Mouse (Mus musculus) embryo, embryonic 9.5 days (tissue): Measurements from ENCODE around the gene Rab6a.
"Not testable (repeated sequence)": the region's sequence is repeated elsewhere in the genome, so short reads cannot be mapped to it uniquely, and the experiment has no call there.

Source experiments
- DNase-seq: peaks from one replicate; pipeline ENCODE4 v3.0.0-alpha.2; 2017; ENCODE audit errors: extremely low spot score

Gene Rab6a

DNA sequence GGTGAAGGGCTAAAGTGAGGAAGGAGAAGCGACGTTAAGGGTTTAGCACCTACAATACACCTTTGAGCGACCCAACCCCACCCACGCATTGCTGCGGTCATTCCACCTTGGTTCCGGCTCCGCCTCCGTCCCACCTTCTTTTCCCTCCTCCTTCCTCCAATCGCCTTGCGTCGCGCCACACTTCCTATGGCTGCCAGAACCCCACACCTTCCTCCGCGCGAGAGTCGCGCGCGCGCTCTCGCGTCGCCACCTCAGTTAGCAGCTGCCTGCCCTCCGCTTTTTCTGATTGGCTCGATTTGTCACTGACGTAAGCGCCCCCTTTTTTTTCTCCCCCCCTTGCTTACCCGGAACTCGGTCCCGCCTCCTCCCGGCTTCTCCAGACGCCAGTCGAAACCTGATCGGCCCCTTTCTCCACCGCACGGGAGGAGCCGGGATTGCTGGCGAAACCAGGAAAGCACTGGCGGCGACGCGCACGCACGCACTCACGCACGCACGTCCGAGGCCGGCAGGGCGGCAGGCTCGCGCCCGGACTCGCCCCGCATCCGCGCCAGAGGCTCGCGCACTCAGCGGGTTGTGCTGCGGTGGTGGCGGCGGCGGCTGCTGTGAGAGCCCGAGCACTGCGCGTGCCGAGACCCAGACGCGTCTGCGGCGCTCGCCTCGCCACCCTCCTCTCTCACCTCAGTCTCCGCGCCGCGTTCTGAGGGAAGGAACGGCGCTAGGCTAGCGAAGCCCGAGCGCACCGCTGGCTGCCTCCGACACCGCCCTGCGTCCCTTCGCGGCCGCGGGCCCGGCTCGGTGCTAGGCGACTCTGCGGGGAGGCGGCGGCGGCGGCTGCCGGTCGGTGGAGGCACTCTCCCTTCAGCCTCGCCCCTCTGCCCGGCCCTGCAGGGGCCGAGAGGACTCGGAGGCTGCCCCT is at the start of gene Rab6a:
TSS of gene Rab6a (plus strand) at position 197 of the 916 bp plus-strand sequence.
- DNase-seq: peak; percentile 99

DNA sequence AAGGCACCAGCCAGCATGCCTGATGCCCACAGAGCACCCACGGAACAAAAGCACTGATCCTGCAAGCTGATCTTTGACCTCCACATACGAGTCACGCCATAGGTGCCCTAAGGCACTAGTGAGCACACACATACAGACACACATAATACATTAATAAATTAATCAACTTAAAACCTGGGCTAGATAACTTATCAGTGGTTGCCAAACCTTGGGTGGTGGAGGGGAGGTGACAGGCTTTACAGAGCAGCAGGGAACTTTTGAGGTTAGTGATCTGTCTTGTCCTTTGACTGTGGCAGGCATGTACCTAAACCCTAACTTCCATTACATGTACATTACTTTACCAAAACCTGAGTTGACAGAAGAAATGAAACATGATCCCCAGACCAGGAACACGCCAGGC is 47.9 kb upstream of the Rab6a start:
- no peak for DNase-seq

DNA sequence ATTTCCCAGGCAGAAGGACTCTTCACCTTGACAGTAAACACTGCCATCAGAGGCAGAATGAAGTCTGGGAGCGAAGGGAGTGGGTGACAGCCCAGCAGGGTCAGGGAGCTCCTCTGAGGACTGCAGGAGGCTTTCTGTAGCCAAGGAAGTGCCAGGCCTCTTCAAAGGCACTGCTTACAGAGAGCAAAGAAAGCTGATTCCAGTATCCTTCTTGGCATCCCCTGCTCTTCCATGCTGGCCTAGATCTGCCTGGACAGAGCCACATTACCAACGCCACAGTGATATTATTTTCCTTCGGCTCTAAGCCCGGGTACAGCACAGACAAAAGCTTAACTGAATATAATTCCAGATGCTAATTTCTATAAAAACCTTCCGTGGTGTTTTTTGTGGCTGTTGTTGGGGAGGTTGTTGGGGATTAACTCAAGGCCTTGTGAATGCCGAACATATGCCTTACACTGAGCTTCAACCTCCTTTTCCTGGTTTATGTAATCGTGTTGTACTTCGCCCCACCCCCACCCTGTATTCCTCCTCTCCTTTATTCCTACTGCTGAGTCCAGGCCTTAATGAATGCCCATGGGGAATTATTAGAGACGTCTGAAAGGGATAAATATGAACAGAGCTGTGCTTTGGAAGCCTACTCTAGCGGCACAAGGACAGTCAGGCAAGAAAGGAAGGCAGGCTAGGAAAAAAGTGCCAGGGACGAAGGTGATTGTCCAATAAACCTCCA is 45.2 kb upstream of the Rab6a start:
- no peak for DNase-seq

DNA sequence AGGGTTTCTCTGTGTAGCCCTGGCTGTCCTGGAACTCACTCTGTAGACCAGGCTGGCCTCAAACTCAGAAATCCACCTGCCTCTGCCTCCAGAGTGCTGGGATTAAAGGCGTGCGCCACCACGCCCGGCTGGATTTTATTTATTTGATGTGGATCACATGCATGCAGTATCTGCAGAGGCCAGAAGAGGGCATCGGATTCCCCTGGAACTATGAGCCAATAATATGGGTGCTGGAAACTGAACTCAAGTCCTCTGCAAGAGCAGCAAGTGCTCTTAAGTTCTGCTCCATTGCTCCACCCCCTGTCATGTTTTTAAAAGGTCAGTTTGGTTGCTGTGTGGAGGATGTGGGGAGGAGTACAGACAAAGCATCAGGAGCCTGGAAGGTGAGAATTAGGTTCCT is 40.0 kb upstream of the Rab6a start:
- DNase-seq: not testable (repeated sequence)

DNA sequence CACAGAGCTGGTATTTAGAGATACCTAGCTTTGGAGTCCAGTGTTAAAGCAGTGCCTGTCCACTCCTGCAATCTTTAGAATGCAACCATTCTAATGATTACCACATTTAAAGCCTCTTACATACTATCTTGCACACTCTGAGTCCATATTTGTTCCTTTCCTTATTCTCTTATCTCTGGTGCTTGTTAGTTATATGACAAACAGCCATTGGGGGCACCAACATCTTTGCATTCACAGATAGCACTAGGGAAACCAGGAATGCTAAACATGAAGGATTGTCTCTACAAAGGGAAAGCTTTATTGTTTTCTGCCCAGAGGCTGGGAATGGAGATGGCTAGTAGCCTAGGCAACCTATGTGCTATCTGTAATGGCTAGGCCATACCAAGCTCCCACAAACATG is 37.3 kb upstream of the Rab6a start:
- no peak for DNase-seq

DNA sequence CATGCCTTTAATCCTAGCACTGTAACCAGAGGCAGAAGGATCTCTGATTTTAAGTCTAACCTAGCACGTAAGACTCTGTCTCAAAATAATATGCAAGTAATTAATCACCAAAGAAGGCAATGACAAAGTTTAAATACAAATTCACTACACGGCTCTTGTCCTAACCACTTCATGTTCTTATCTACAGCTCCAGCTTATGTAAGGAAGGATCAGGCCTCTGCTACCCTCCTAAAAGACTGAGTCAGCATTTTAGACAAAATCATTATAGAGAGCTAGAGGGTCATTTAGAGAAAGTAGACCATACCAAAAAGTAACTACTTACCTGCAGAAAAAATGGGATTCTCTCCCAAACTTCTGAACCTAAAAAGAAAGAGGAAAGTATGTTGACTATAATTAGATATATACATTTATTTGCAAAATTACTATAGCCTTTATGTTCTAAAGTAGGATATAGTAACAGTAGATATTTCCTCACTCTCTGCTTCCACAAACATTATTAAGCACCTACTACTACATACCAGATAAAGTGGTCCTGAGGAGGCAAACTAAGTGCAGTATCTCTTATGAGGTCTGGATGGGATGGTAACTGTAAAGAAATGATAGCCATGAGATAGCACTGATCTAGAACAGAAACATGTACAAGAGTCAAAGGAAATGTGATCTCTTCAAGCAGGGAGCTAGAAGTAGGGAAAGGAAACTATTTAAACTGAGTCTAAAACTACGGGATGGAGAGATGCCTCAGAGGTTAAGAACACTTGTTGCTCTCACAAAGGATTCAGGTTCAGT is 36.1 kb upstream of the Rab6a start:
- DNase-seq: no peak

DNA sequence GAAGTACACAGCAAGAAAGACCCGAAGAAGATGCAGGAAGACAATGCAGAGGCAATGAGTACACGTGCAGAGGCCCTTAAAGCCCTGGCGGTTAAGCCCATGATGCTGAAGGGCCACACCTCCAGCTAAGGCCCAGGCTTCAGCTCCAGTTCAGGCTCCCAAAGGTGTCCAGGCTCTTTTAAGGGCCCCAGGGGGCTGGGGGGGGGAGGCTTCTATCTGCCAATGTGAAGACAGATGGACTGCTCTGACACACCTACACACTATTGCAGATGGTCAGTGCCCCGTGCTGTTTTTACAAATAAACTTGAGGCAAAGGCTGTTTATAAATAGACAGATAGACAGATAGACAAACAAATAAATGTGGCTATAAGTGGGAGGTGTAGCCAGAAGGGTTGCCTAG is 35.1 kb upstream of the Rab6a start:
- DNase-seq: no peak

DNA sequence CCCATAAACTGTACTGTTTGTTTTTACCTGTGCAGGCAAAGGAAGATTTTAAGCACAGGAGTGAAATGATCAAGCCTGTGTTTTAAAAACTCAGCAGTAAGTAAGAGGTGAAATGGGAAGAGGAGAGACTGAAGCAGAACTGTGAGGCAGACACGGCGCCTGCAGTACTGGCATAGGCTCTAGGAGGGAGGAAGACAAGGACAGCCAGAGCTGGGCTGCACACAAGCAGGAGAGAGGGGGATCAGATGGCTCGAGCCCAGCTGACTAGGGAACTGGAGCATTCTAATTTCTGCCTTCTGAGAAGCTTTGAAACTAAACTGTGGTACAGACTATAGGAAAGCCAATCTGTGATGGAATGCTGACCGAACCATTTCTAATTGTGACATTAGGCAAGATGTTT is 34.5 kb upstream of the Rab6a start:
- DNase-seq: no peak

DNA sequence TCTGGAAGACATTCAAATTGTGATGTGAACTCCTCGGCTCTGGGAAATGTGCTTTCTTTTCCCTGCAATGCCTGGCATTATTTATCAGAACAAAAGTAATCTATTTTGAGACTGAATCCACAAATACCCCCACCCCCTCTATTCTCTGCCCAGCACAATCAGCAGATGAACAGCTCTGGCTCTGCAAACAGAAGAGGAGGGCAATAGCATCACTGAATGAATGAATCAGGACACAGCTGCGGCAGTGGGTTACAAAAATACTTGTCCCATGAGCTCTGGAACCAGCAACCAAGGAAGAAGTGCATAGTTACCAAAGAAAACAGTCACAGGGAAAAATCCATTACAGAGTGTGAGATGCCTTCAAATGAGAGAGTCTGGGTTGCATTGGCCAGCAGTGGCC is 28.4 kb upstream of the Rab6a start:
- no peak for DNase-seq

DNA sequence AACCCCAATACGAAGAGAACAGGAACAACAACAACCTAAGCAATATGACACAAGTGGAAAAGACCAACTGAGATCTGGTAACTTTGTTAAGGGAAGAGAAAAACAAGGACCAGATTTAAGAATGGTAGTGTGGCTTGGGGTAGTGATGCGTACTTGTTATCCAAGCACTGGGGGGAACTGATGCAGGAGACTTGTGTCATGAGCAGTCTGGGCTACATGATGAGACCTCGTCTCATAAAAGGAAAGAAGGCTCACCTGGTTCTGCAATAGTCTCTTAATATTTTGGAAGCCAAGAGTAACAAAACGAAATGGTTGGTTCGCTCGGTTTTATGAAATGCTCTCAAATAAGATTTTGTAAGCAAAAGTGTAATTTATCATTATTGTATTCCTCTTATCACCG is 25.0 kb upstream of the Rab6a start:
- DNase-seq: no peak

DNA sequence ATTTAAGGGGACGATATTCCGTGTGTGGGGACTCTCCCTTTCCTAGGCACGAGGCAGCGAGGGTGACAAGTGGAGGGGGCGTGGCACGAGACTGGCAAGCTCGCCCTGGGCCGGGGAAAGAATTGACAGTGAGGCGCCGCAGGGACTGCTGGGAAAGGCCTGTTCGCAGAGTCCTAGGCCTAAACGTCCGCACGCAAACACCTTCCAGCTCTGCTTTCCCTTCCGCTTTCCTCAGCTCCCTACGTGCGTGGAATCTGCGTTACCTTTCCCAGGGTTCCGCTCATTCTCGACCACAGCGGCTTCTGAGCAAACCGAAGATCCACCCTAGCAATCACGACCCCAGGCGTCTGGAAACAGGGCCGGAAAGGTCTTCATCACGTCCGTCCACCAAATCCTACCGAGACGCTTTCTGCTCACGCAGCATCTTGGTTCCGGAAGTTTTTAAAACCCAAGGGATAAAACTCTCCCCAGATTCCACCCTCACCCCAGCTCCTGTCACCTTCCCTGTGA is 24.4 kb upstream of the Rab6a start:
- peak; percentile 92 for DNase-seq

DNA sequence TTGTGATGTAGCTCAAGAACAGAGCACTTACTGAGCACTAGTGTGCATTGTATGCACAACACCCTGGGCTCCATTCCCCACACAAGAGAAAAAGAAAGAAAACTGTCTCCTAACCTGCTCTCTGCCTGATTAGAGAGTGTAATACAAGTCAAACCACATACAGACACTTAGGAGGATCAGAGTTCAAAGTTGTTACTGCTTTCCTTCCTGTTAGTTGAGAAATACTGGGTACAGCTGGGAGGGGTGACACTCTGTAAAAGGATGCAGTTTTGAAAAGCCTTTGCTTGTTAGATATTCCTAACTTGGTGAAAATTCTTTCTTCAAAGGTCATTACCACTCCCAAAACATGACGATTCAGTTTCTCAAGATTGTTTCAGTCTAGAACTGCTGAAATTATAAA is 17.4 kb upstream of the Rab6a start:
- no peak for DNase-seq

DNA sequence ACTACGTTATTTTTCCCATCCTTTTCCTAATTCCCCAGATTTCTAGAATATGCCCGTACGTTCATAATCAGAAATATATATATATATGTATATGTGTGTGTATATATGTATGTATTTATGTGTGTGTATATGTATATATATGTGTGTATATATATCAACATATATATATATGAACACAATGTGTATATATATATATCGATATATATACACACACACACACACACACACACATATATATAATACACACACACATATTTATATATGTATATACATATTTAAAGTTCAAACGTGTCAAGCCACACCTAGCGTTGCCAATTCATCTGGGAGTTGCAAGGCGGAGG is 16.7 kb upstream of the Rab6a start:
- DNase-seq: no peak

DNA sequence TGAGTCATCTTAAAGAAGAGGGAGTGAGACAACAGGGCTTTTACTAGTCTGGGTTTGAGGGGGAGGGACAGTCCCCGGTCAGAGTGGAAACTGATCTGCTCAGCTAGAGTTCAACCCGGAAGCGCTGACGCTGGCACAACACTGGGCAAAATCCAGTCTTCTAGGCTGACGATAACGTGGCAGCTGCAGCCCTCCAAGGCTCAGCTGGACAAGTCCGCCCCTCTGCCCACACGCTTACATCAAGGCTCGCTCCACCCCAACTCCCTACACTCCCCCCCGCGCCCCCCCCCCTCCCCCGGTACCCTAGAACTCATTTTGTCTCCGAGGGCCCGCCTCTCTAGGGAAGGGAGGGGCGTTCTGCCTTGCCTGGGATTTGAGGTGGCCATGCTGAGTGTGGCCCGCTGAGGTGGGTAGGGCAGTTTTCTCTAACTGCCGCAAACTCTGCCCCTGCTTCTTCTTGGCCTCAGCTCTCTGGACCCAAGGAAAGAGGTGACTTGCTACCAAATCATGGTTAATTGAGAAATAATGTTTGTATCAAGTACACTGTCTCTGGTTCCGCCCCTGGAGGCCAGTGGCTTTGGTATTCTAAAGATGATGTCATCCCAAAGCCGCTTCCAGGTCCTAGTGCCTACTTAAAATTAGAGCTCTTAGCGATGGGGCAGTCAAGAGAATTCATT is 16.2 kb upstream of the Rab6a start:
- peak; percentile 88 for DNase-seq

DNA sequence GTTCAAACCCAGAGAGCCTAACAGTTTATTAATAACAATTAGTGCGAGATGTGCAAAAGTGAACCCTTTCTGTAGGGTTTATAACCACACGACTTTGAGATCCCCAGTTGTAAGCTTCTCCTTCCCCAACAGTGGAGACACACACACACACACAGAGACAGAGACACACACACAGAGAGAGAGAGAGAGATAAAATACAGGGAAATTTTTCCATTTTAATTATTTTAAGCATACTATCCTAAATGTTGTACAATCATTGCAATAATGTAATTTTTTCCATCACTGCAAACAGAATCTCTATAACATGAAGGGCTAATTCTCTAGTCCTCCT is 15.7 kb upstream of the Rab6a start:
- no peak for DNase-seq

DNA sequence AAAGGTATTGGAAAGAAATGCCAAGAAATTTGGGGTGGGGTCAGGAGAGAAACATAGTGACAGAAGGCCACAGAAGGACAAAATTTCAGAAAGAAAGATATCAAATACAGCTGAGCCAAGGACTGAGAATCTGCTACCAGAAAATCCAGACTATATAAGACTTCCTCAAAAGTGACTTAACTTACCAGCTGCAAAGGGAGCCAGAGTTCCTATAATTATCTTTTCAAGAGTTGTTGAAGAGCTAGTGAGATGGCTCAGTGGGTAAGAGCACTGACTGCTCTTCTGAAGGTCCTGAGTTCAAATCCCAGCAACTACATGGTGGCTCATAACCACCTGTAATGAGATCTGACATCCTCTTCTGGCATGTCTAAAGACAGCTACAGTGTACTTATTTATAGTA is 13.9 kb upstream of the Rab6a start:
- DNase-seq: no peak

DNA sequence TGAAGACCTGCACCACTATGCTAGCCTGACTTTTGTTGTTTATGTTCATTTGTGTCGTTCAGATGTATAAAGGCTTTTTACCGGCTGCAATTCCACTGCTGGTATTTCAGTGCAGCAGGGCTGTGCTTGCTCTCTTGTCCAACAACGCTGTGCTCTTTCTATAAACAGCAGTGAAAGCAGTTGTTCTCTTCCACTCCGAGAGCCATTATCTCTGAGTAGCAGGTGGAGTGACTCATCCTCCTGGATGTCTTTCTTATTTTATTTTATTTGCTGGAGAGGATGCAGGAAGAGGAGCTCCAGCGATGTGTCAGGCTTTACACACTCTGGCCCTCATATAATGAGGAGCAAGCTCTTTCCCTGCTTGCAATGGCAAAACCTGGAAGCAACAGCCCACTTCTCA is 7.0 kb upstream of the Rab6a start:
- no peak for DNase-seq

DNA sequence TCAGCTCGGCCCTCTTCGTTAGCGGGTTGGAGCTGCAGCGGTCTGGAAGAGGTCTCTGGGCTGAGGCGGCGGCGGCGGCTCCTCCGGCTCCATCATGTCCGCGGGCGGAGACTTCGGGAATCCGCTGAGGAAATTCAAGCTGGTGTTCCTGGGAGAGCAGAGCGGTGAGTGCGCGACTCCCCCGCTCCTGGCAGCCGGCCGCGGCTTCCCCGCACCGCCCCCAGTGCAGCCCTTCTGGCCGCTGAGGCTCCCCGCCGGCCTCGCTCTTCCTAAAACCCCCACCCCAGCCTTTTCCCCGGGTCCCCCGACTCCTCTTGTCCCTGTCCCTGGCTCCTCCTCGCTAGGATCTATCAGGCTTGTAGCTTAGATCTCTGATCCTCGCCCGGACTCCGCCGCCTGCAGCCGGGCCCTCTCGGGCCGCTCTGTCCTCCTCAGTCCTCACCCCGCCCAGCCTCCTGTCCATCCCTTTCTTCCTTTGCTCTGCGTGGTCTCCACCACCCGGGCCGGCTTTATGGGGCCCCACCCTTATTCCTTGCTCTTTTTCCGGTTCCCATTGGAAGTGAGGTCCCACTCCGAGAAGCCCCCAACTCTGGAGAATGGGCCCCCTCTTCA is 1.0 kb downstream of the Rab6a start, which contains the start of gene Mrpl48:
TSS of gene Mrpl48 (minus strand) at position 172 of the 612 bp plus-strand sequence.
- peak; percentile 66 for DNase-seq

DNA sequence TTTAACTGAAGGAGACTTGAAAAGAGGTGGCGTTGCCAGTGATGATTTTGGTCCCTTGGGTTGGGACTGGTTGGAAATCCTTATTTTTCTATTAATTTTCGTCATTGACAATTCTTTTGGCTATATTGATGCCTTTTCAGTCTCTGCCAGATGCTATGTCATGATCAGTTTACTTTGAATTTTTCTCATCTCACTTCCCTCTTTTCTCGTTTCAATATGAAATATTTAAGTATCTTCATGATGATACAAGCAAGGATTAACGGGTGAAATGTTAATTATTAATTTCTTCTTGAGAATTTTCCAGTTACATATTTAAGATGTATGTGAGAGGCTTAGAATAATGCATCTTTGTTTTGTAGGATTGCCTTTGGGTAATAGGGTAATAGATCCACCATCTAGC is 1.7 kb downstream of the Rab6a start:
- no peak for DNase-seq

DNA sequence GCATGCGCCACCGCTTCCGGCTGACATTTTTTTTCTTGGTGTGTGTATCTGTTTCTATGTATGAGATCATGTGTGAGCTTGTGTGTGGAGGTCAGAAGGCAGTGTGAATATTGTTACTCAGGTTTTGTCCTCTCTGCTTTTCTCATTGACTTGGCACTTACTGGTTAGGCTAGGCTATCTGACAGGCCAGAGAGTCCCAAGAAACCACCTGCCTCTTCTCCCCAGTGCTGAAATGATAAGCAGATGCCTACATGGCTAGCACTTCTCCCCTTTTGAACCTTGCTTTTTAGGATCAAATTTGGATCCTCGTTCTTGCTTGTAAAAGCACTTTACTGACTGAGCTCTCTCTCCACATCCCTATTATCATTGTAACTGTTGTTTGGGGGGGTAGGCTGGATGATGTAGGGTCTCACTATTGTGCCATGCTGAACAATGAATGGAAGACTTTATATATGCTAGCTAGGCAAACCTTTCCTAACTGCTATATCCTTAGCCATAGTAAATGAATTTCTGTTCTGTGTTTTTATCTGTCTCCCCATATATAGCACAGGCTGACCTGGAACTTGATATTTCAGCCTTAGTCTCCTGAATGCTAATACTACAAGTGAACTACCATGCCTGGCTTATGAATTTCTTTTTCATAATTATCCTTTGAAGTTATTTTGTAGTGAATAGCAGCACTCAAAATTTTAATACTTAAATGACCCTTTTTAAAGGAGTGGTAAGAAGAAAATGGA is 9.1 kb downstream of the Rab6a start:
- DNase-seq: no peak

DNA sequence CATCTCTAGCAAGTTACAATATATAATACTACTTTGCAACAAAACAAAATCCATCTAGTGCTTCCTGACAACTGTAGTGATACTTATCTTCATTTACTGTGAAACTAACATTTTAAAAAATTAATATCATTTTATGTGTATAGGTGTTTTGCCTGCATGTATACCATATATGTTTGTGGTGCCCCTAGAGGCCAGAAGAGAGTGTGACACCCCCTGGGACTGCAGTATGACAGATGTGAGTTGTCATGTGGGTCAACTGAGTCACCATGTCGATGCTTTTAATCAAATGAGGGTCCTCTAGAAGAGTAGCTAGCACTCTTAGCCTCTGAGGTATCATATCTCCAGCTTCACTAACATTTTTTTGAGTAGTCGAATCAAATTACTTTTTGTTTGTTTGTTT is 15.1 kb downstream of the Rab6a start:
- no peak for DNase-seq
